Mouse (Mus musculus) MN1 (cell line): Measurements from ENCODE around the gene Pgc.

ENCODE experiments used
- DNase-seq: peaks from one replicate; pipeline ENCODE4 v3.0.0-alpha.2; 2016; ENCODE audit warnings: low spot score

Gene Pgc

GRCm38 (mm10) chr17:47783445-47784223, 57.0 kb downstream of the Pgc start:
- DNase-seq = no peak
